Mouse (Mus musculus) heart, adult 2 months (tissue): ENCODE data around the gene Car12.

Experiments used
- CTCF ChIP-seq: fragments of 200-600 bp; IDR thresholded peaks from 2 replicates; pipeline ENCODE4 v1.8.1; 2022; ENCODE audit warnings: antibody characterized with exemption, mild to moderate bottlenecking, moderate library complexity
- EP300 ChIP-seq: fragments of 200-500 bp; IDR thresholded peaks from 2 replicates; pipeline ENCODE4 v1.6.1; 2011; ENCODE audit warnings: low read depth, low read length, control low read depth; ENCODE audit not compliant: insufficient read depth

GRCm38 (mm10) chr9:66722869-66723272, 9.4 kb downstream of the Car12 start:
- TF ChIP-seq EP300 (no peak), CTCF (no peak)
